Mouse (Mus musculus) hindbrain, embryonic 13.5 days (tissue): ENCODE results near the gene Ces1c. TPM values are rescaled to one million over a fixed set of nuclear protein-coding genes. Genes with fewer than 3 reads are reported as not detected.

Source experiments
- ATAC-seq: fragments of 200-750 bp; cut with Nextera tagmentation; 2 replicates; pipeline ENCODE4 v1.8.0; 2017; ENCODE audit warnings: moderate TSS enrichment; ENCODE audit not compliant: low FRiP score
- H3K27ac ChIP-seq: fragments of 300-500 bp; sonication (generic); 2 replicates; pipeline ENCODE4 v1.5.1; 2015; ENCODE audit warnings: inconsistent platforms, mild to moderate bottlenecking, moderate library complexity
- H3K27me3 ChIP-seq: fragments of 300-500 bp; sonication (generic); 2 replicates; pipeline ENCODE4 v1.6.1; 2015; ENCODE audit warnings: mild to moderate bottlenecking, inconsistent platforms
- H3K36me3 ChIP-seq: fragments of 300-500 bp; sonication (generic); 2 replicates; pipeline ENCODE4 v1.6.1; 2015; ENCODE audit warnings: mild to moderate bottlenecking, inconsistent platforms
- H3K4me1 ChIP-seq: fragments of 300-500 bp; sonication (generic); replicated peaks from 2 replicates; pipeline ENCODE4 v1.6.1; 2015; ENCODE audit warnings: inconsistent platforms
- H3K4me2 ChIP-seq: fragments of 300-500 bp; sonication (generic); 2 replicates; pipeline ENCODE4 v1.6.1; 2015; ENCODE audit warnings: inconsistent platforms, mild to moderate bottlenecking, moderate library complexity
- H3K4me3 ChIP-seq: fragments of 300-500 bp; sonication (generic); 2 replicates; pipeline ENCODE4 v1.5.1; 2015; ENCODE audit warnings: mild to moderate bottlenecking, inconsistent platforms
- H3K9ac ChIP-seq: fragments of 300-500 bp; sonication (generic); 2 replicates; pipeline ENCODE4 v1.6.1; 2015; ENCODE audit warnings: mild to moderate bottlenecking, inconsistent platforms
- H3K9me3 ChIP-seq: fragments of 300-500 bp; sonication (generic); 2 replicates; pipeline ENCODE4 v1.6.1; 2016; ENCODE audit warnings: inconsistent platforms
- WGBS: fragments of 180-500 bp; shearing (Covaris S2); methylation state at CpG from one replicate; pipeline ENCODE4 v1.1.7; 2015; 5-methylcytosine and 5-hydroxymethylcytosine counted together
- polyA plus RNA-seq: library from polyadenylated mRNA; unstranded; fragments of >200 nt; fragmentation: Nextera tagmentation; extraction: Ambion mirVana; gene quantifications from 2 replicates; pipeline ENCODE4 v1.2.1, GENCODE M21; 2015

Gene Ces1c
- polyA plus RNA-seq, 1 experiment from 2014 or later: not detected

DNA sequence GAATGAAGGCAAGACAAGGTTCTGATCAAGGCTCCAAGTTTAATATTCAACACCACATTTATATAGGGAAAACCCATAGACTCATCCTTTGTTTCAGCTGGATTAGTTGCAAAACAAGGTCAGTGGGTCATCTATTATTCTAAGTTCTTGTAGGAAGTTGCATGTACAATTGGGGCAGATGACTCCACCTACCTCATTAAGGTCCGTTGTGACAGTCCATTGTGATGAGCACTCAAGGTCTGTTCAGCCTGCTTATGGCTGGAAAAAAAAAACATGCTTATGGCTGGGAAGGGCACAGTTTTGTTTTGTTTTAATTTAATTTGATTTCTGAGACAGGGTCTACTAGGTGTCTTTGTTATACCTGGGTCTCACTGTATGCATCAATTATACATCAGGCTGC, 39.8 kb downstream of the Ces1c start:
- Histone ChIP-seq H3K4me1 (no peaks in the 10 kb centered on the region), H3K9ac (no peak overlapping the region), H3K9me3 (no peaks in the 10 kb centered on the region), H3K4me2 (no peak overlapping the region), H3K27me3 (no peaks in the 10 kb centered on the region), H3K36me3 (no peaks in the 10 kb centered on the region), H3K4me3 (no peak overlapping the region), H3K27ac (no peak overlapping the region)
- WGBS: 43% methylated on average over 1 of the region's 1 CpGs
- ATAC-seq: no peak

DNA sequence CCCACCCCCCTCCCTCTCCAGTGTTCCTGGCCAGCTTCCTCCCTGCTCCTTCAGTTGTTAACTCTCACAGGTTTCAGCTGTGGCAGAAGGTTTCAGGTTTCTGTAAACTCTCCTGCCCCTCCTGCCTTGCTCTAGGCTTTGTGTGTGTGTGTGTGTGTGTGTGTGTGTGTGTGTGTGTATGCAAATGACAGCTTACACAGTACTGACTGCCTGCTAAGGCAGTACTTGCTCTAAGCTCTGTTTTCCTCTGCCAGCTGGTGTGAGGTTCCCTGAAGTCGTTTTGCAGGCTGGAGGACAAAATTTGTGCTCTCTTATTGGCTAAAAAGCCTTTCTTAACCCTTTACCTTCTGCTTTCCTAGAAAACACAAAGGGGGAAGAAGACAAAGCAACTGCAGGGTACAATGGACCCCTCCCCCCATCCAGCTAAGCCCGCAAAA, 42.4 kb downstream of the Ces1c start:
- ATAC-seq: no peak
- Histone ChIP-seq H3K9me3 (no peaks in the 10 kb centered on the region), H3K27me3 (no peaks in the 10 kb centered on the region), H3K4me3 (no peak overlapping the region), H3K4me2 (0 out of 2 replicates have a peak overlapping the region, but pooled peaks have one; percentile 10), H3K9ac (no peak overlapping the region), H3K4me1 (no peaks in the 10 kb centered on the region), H3K36me3 (no peaks in the 10 kb centered on the region), H3K27ac (no peak overlapping the region)
- WGBS: 9% methylated on average over 2 of the region's 2 CpGs

DNA sequence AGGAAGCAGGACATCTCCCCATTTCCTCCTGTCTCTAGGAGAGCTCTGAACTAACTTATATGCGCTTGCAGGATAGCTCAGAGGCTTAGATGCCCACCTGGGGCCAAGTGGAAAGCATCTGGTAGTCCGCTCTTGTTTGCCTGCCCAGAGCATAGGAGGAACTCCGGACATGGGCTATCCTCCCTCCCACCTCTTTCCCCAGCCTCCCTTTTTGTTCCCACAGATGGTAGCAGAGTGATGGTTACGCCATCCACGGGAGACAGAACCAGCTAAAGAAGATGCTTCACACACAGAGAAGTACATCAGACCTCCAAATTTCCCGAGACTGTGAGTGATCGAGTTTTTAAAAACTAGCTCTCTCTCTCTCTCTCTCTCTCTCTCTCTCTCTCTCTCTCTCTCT, 42.9 kb downstream of the Ces1c start:
- Histone ChIP-seq H3K9ac (no peak overlapping the region), H3K9me3 (no peaks in the 10 kb centered on the region), H3K4me1 (no peaks in the 10 kb centered on the region), H3K4me3 (no peak overlapping the region), H3K4me2 (0 out of 2 replicates have a peak overlapping the region, but pooled peaks have one; percentile 10), H3K36me3 (no peaks in the 10 kb centered on the region), H3K27ac (no peak overlapping the region), H3K27me3 (no peaks in the 10 kb centered on the region)
- ATAC-seq: no peak
- WGBS: 39% methylated on average over 7 of the region's 7 CpGs

DNA sequence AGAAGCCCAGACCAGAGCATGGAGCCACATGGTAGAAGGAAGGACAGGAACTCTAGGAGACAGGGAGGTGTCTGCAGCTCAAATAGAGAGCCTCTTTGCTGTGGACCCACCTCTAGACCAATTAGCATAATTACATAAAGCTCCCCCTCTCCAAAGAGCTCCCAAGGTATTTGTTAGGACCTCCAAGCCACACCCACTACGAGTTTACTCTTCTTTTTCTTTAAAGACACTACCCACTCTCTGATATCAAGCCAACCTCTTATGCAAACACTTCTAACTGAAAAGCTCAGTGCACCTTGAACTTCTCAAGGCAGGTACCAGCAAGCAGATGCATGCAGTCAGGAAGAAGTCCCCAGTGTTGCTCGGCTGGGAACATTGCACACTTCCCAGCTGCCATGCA, 51.2 kb downstream of the Ces1c start, which contains the start of gene Ces1b:
Ces1b (minus strand) TSS at position 131 of the 400 bp plus-strand sequence.
- no peak within 1 kb of the TSS for H3K9ac ChIP-seq
- no peaks in the 10 kb centered on the region for H3K27me3 ChIP-seq
- 79% methylated on average over 2 of the region's 2 CpGs for WGBS
- no peaks in the 10 kb centered on the region for H3K36me3 ChIP-seq
- no peak within 1 kb of the TSS for H3K27ac ChIP-seq
- no peaks in the 10 kb centered on the region for H3K9me3 ChIP-seq
- no peak within 1 kb of the TSS for H3K4me3 ChIP-seq
- no peak for ATAC-seq
- H3K4me2 ChIP-seq: no peak within 1 kb of the TSS
- no peaks in the 10 kb centered on the region for H3K4me1 ChIP-seq

DNA sequence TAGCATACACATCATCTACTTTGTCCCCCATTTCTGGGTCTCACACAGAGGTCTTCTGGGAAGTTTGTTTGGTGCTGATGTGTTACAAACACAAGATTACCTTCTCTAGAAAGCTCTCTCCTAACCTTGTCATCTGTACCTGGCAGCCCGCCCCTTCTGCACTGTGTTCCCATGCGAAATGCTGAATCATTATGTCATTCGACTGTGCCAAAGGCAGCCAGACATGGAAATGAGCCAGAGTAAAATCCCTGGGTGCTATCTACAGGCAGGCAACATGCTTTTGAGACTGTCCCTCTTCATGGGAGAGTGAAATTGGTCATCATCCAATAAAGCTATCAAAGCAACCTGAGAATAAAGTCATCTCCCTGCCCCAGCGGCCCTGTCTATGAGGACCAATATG, 55.8 kb downstream of the Ces1c start:
- Histone ChIP-seq H3K4me1 (no peaks in the 10 kb centered on the region), H3K36me3 (no peaks in the 10 kb centered on the region), H3K27me3 (no peaks in the 10 kb centered on the region), H3K4me3 (no peak overlapping the region), H3K27ac (no peak overlapping the region), H3K9me3 (no peaks in the 10 kb centered on the region), H3K4me2 (no peak overlapping the region), H3K9ac (no peak overlapping the region)
- 92% methylated on average over 4 of the region's 4 CpGs for WGBS
- no peak for ATAC-seq

DNA sequence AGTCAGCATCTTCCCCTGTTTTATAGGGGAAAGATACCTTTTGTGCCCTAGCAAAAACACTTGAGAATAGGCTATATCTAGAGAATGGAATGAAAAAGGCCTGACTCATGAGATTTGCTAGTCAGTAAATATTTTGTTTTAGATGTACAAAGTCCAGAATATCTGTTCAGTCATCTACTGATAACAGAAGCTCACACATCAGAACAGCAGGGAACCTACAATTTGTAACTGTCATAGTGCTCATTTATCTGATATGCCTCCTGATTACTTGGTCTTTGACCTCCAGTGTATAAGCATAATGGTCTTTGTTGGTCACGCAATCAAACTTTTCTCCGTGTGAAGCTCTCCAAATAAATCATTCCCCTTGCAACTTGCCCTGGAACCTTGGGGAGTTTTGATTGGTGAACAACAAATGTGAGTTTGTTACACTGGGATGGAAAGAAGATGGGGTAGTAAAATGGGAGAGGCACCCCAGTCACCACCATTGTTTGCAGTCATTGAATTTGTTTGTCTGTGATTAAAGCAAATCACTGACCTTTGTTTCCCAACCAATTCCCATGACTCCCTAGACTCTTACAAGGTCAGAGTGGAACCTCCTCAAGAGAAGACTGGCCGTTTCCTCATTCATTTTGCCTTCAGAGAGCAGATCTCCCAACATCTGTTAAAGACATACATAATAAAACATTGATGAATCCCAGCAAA, 67.5 kb downstream of the Ces1c start:
- WGBS: 36% methylated on average over 3 of the region's 3 CpGs

DNA sequence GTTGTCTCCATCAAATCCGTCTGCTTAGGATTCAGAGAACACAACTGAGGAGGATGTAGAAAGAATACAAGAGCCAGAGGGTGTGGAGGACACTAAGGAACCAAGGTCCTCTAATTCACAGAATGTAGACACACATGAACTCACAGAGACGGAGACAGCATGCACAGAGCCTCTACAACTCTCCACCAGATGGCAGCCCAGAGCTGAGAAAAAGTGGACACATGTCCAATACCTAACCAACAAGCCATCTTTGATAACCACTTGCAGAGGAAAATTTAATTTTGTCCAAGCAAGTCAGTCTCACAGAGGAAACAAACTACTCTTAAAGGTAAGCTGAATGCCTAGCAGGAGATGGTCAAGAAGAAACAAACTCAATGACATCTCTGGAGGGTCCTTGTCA, 71.9 kb downstream of the Ces1c start:
- ATAC-seq: no peak
- Histone ChIP-seq H3K4me3 (no peak overlapping the region), H3K9me3 (no peaks in the 10 kb centered on the region), H3K4me2 (no peak overlapping the region), H3K27me3 (no peaks in the 10 kb centered on the region), H3K4me1 (no peaks in the 10 kb centered on the region), H3K36me3 (no peaks in the 10 kb centered on the region), H3K9ac (no peak overlapping the region), H3K27ac (no peak overlapping the region)
- whole genome bisulfite sequencing: 13% methylated on average over 2 of the region's 2 CpGs

More for the DNA sequence above, 67.5 kb downstream of the Ces1c start:
- Histone ChIP-seq H3K9me3 (no peaks in the 10 kb centered on the region), H3K9ac (no peak overlapping the region), H3K4me1 (no peaks in the 10 kb centered on the region), H3K4me2 (no peak overlapping the region), H3K36me3 (no peaks in the 10 kb centered on the region), H3K27me3 (no peaks in the 10 kb centered on the region), H3K4me3 (no peak overlapping the region), H3K27ac (no peak overlapping the region)
- no peak for ATAC-seq

DNA sequence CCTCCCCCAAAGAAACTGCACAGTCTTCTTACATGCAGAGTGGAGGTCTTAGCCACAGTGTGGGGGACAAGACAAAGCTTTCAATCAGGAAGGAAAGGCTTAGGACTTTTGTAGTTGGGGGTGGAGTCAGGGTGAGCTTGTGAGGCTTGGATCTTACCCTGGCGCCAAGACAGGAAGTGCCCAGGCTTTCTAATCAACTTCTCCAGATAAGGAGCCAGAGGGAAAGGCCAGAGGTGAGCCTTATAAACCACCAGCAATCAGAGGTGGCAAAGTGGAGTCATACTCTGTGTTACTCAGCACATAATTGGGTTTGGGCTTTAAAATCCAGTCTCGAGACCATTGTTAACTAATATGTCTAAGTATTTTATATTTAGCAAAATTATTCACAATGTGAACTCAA, 75.8 kb downstream of the Ces1c start:
- ATAC-seq: no peak
- no peak overlapping the region for H3K4me2 ChIP-seq
- 64% methylated on average over 2 of the region's 2 CpGs for WGBS
- no peak overlapping the region for H3K27ac ChIP-seq
- no peak overlapping the region for H3K9ac ChIP-seq
- H3K9me3 ChIP-seq: no peaks in the 10 kb centered on the region
- no peak overlapping the region for H3K4me3 ChIP-seq
- H3K27me3 ChIP-seq: no peaks in the 10 kb centered on the region
- no peaks in the 10 kb centered on the region for H3K36me3 ChIP-seq
- no peaks in the 10 kb centered on the region for H3K4me1 ChIP-seq

Other genes with a start within 250 kb of the Ces1c start
- 0.26 and 0.27 TPM in 2 replicates for gene Capns2, start 229.9 kb downstream of the Ces1c start, polyA plus RNA-seq
- 1.2 and 2.6 TPM in 2 replicates for gene Slc6a2, start 171.2 kb downstream of the Ces1c start, polyA plus RNA-seq
- gene Ces1a, start 83.1 kb downstream of the Ces1c start, polyA plus RNA-seq: not detected in 2 replicates
- gene Ces1b, start 51.3 kb downstream of the Ces1c start, polyA plus RNA-seq: not detected in 2 replicates
- 0.21 and 0.26 TPM in 2 replicates for gene Ces1d, start 66.6 kb upstream of the Ces1c start, polyA plus RNA-seq
- gene Ces1e, start 98.3 kb upstream of the Ces1c start, polyA plus RNA-seq: not detected in 2 replicates
- not detected in 2 replicates for gene Ces1f, start 148.5 kb upstream of the Ces1c start, polyA plus RNA-seq
- not detected in 2 replicates for gene Ces1g, start 206.0 kb upstream of the Ces1c start, polyA plus RNA-seq
- not detected in 2 replicates for gene Ces1h, start 248.4 kb upstream of the Ces1c start, polyA plus RNA-seq